9 mouse cellular contexts compared by ENCODE assay signal in genomic region chr13:58453541-58453940, GRCm38 (mm10). TPM values are rescaled to one million over a fixed set of nuclear protein-coding genes. Genes with fewer than 3 reads are reported as not detected.
DNase-seq lines count a peak whose midpoint lies in the region; ATAC-seq lines count a peak whose summit lies in the region.
"Had no signal": no experiment of that assay in that cellular context is flagged by ENCODE, and none has a peak within 500 bp of the region (broad histone marks: within the 10 kb centered on the region; RNA-seq: fewer than 3 reads in every experiment).

No protein-coding gene starts in this region.

- no peaks in the 10 kb centered on the region for H3K36me3 ChIP-seq in heart, embryonic 10.5 days
- H3K36me3 ChIP-seq in midbrain, embryonic 11.5 days (ENCODE audit: control insufficient read depth, insufficient read depth, low read length) = no peaks in the 10 kb centered on the region
- H3K36me3 ChIP-seq in midbrain, embryonic 14.5 days (ENCODE audit: control insufficient read depth, insufficient read depth, low read length) = no peaks in the 10 kb centered on the region
- no peaks in the 10 kb centered on the region for H3K36me3 ChIP-seq in limb, embryonic 13.5 days
- no peaks in the 10 kb centered on the region for H3K36me3 ChIP-seq in stomach, embryonic 14.5 days (ENCODE audit: control insufficient read depth, insufficient read depth, low read length)
- H3K36me3 ChIP-seq: midbrain, embryonic 12.5 days had no signal

- 31% methylated on average over 10 of the region's 10 CpGs for WGBS in heart, embryonic 10.5 days
- 35% methylated on average over 10 of the region's 10 CpGs for WGBS in midbrain, embryonic 11.5 days
- WGBS in midbrain, embryonic 14.5 days = 43% methylated on average over 10 of the region's 10 CpGs
- 20% methylated on average over 10 of the region's 10 CpGs for WGBS in limb, embryonic 13.5 days
- WGBS in stomach, embryonic 14.5 days = 37% methylated on average over 10 of the region's 10 CpGs

- 0 out of 2 replicates have a peak overlapping the region, but pooled peaks have one; percentile 59 for H3K27ac ChIP-seq in heart, embryonic 10.5 days
- H3K27ac ChIP-seq in midbrain, embryonic 11.5 days (ENCODE audit: low read depth, low read length) = no peak overlapping the region
- H3K27ac ChIP-seq in midbrain, embryonic 14.5 days (replicated peaks; ENCODE audit: low read depth, low read length) = no peak overlapping the region
- H3K27ac ChIP-seq in limb, embryonic 13.5 days = no peak overlapping the region
- H3K27ac ChIP-seq in stomach, embryonic 14.5 days (ENCODE audit: low read length) = no peak overlapping the region
- H3K27ac ChIP-seq: midbrain, embryonic 12.5 days had no signal

- H3K4me3 ChIP-seq in heart, embryonic 10.5 days = peak overlapping the region; percentile 62
- no peak overlapping the region for H3K4me3 ChIP-seq in midbrain, embryonic 11.5 days (ENCODE audit: low read depth, low read length)
- H3K4me3 ChIP-seq in midbrain, embryonic 14.5 days (replicated peaks; ENCODE audit: low read depth, low read length) = no peak overlapping the region
- peak overlapping the region; percentile 40 for H3K4me3 ChIP-seq in limb, embryonic 13.5 days
- H3K4me3 ChIP-seq in stomach, embryonic 14.5 days (ENCODE audit: low read depth, low read length) = no peak overlapping the region

- DNase-seq in heart, embryonic 10.5 days (ENCODE audit: low spot score) = no peak
- no peak for DNase-seq in heart, postnatal 36 days
- DNase-seq in midbrain, embryonic 11.5 days (ENCODE audit: low spot score, missing footprints) = peak; percentile 89
- no peak for DNase-seq in midbrain, embryonic 14.5 days
- no peak for DNase-seq in right cerebral cortex, postnatal 14 days
- no peak for DNase-seq in adrenal gland, adult 8-10 months

- H3K9me3 ChIP-seq in heart, embryonic 10.5 days = no peaks in the 10 kb centered on the region
- no peaks in the 10 kb centered on the region for H3K9me3 ChIP-seq in midbrain, embryonic 11.5 days (ENCODE audit: control insufficient read depth, low read length)
- no peaks in the 10 kb centered on the region for H3K9me3 ChIP-seq in midbrain, embryonic 14.5 days (ENCODE audit: control insufficient read depth, low read length)
- H3K9me3 ChIP-seq in limb, embryonic 13.5 days = no peaks in the 10 kb centered on the region
- H3K9me3 ChIP-seq in stomach, embryonic 14.5 days (ENCODE audit: control insufficient read depth, low read depth, low read length) = no peaks in the 10 kb centered on the region
- H3K9me3 ChIP-seq: midbrain, embryonic 12.5 days had no signal

- no peak overlapping the region for H3K9ac ChIP-seq in midbrain, embryonic 11.5 days (ENCODE audit: low read length)
- no peak overlapping the region for H3K9ac ChIP-seq in midbrain, embryonic 14.5 days (replicated peaks; ENCODE audit: low read length)
- no peak overlapping the region for H3K9ac ChIP-seq in limb, embryonic 13.5 days
- H3K9ac ChIP-seq in stomach, embryonic 14.5 days (replicated peaks; ENCODE audit: low read depth, low read length) = no peak overlapping the region

- ATAC-seq in midbrain, embryonic 11.5 days (ENCODE audit: low FRiP score) = no peak
- ATAC-seq in midbrain, embryonic 14.5 days (ENCODE audit: low FRiP score, low TSS enrichment) = no peak
- no peak for ATAC-seq in limb, embryonic 13.5 days (ENCODE audit: low FRiP score, low read depth)
- ATAC-seq in stomach, embryonic 14.5 days (ENCODE audit: insufficient number of reproducible peaks, insufficient read depth, low FRiP score, low read depth) = no peak

- H3K27me3 ChIP-seq in heart, embryonic 10.5 days (ENCODE audit: insufficient read depth, poor library complexity, severe bottlenecking) = peaks cover 25% of the 10 kb centered on the region
- H3K27me3 ChIP-seq in midbrain, embryonic 11.5 days (ENCODE audit: control insufficient read depth, insufficient read depth, low read length) = peaks cover 19% of the 10 kb centered on the region
- H3K27me3 ChIP-seq in midbrain, embryonic 14.5 days (ENCODE audit: control insufficient read depth, insufficient read depth, low read length) = peaks cover 29% of the 10 kb centered on the region
- H3K27me3 ChIP-seq in limb, embryonic 13.5 days = peaks cover 38% of the 10 kb centered on the region
- H3K27me3 ChIP-seq in stomach, embryonic 14.5 days (ENCODE audit: control insufficient read depth, insufficient read depth, low read length) = 0 out of 2 replicates have a peak, but pooled peaks cover 3% of the 10 kb centered on the region

- peaks cover 8% of the 10 kb centered on the region; the same call in 1 of the 2 replicates for H3K4me1 ChIP-seq in heart, embryonic 10.5 days
- H3K4me1 ChIP-seq in midbrain, embryonic 11.5 days (ENCODE audit: control insufficient read depth, insufficient read depth, low read length) = peaks cover 11% of the 10 kb centered on the region
- 0 out of 2 replicates have a peak, but pooled peaks cover 15% of the 10 kb centered on the region for H3K4me1 ChIP-seq in midbrain, embryonic 14.5 days (ENCODE audit: control insufficient read depth, insufficient read depth, low read length)
- peaks cover 33% of the 10 kb centered on the region for H3K4me1 ChIP-seq in limb, embryonic 13.5 days
- no peaks in the 10 kb centered on the region for H3K4me1 ChIP-seq in stomach, embryonic 14.5 days (ENCODE audit: control insufficient read depth, insufficient read depth, low read length)

- intact Hi-C loops in heart, postnatal 36 days (cut with DNase I) = no loop called here

- no peak overlapping the region for H3K4me2 ChIP-seq in midbrain, embryonic 11.5 days
- no peak overlapping the region for H3K4me2 ChIP-seq in midbrain, embryonic 14.5 days (ENCODE audit: low read length)
- peak overlapping the region; percentile 64 for H3K4me2 ChIP-seq in limb, embryonic 13.5 days (replicated peaks)
- peak overlapping the region; percentile 53 for H3K4me2 ChIP-seq in stomach, embryonic 14.5 days (replicated peaks; ENCODE audit: low read depth, low read length)

RNA-seq across cellular contexts. Expression of gene Hnrnpk, which starts 50.4 kb away (rescaled TPM):
- polyA plus RNA-seq in heart, embryonic 10.5 days (2016; fragmentation: Nextera tagmentation; extraction: Ambion mirVana) = 1,257 and 1,505 TPM in 2 replicates
- 100 to 1,000 TPM; 414 to 472 TPM for total RNA-seq in heart, postnatal 36 days (2021)
- 2,649 and 2,712 TPM in 2 replicates for polyA plus RNA-seq in midbrain, embryonic 11.5 days (2014; fragmentation: Nextera tagmentation; extraction: Ambion mirVana)
- 1,214 and 1,754 TPM in 2 replicates for polyA plus RNA-seq in midbrain, embryonic 14.5 days (2014; fragmentation: Nextera tagmentation; extraction: Ambion mirVana)
- 1,793 and 1,850 TPM in 2 replicates for polyA plus RNA-seq in limb, embryonic 13.5 days (2015; fragmentation: Nextera tagmentation; extraction: Ambion mirVana)
- 1,425 and 1,587 TPM in 2 replicates for polyA plus RNA-seq in stomach, embryonic 14.5 days (2014; fragmentation: Nextera tagmentation; extraction: Ambion mirVana)
- 100 to 1,000 TPM; 695 to 896 (median 793) TPM for total RNA-seq in adrenal gland, adult 8-10 months (2022)

RNA-seq across cellular contexts. Expression of gene Rmi1, which starts 51.5 kb away (rescaled TPM):
- polyA plus RNA-seq in heart, embryonic 10.5 days (2016; fragmentation: Nextera tagmentation; extraction: Ambion mirVana) = 21.8 and 26.0 TPM in 2 replicates
- total RNA-seq in heart, postnatal 36 days (2021) = 10 to 100 TPM in 1 of 2 experiments, 1 to 10 TPM in 1; 8.6 to 10.1 TPM
- polyA plus RNA-seq in midbrain, embryonic 11.5 days (2014; fragmentation: Nextera tagmentation; extraction: Ambion mirVana) = 34.1 and 36.6 TPM in 2 replicates
- polyA plus RNA-seq in midbrain, embryonic 14.5 days (2014; fragmentation: Nextera tagmentation; extraction: Ambion mirVana) = 24.6 and 26.0 TPM in 2 replicates
- polyA plus RNA-seq in limb, embryonic 13.5 days (2015; fragmentation: Nextera tagmentation; extraction: Ambion mirVana) = 25.2 and 27.5 TPM in 2 replicates
- polyA plus RNA-seq in stomach, embryonic 14.5 days (2014; fragmentation: Nextera tagmentation; extraction: Ambion mirVana) = 24.8 and 27.6 TPM in 2 replicates
- 10 to 100 TPM; 17.8 to 23.5 (median 21.6) TPM for total RNA-seq in adrenal gland, adult 8-10 months (2022)

Comparison
In these comparisons a context has a peak if more than half of its experiments do, and no peak if none do; other contexts are left out.
1. H3K4me3 ChIP-seq: peak in heart, embryonic 10.5 days (single experiment) and limb, embryonic 13.5 days (single experiment); none in midbrain, embryonic 11.5 days (single experiment), midbrain, embryonic 14.5 days (single experiment) and stomach, embryonic 14.5 days (single experiment).
2. H3K4me2 ChIP-seq: peak in limb, embryonic 13.5 days (single experiment) and stomach, embryonic 14.5 days (single experiment); none in midbrain, embryonic 11.5 days (single experiment) and midbrain, embryonic 14.5 days (single experiment).